Mouse (Mus musculus): Measurements from ENCODE around the gene Afp. TPM values are rescaled to one million over a fixed set of nuclear protein-coding genes. Genes with fewer than 3 reads are reported as not detected.

The Afp gene
- polyA plus RNA-seq (2014; fragmentation: Illumina TruSeq; extraction: RNeasy Lipid Tissue Mini Kit (QIAGEN cat#74804); ENCODE audit: low read depth, low replicate concordance), result not detected

GRCm38 (mm10) chr5:90490518-90490917, at the start of gene Afp:
Afp (plus strand) TSS chr5:90490737.

GRCm38 (mm10) chr5:90460619-90461018, 29.9 kb upstream of the Afp start, which contains the start of gene Alb:
Alb (plus strand) TSS chr5:90460897.

GRCm38 (mm10) chr5:90518356-90519100, 28.0 kb downstream of the Afp start, which contains the start of gene Afm:
Afm (plus strand) TSS chr5:90518932.

Other genes starting within 250 kb of the Afp start
- 254 TPM for gene Ankrd17, start 124.2 kb upstream of the Afp start, polyA plus RNA-seq (2014; fragmentation: Illumina TruSeq; extraction: RNeasy Lipid Tissue Mini Kit (QIAGEN cat#74804); ENCODE audit: low read depth, low replicate concordance)
- 6.2 TPM for gene Gm9958, start 123.5 kb upstream of the Afp start, polyA plus RNA-seq (2014; fragmentation: Illumina TruSeq; extraction: RNeasy Lipid Tissue Mini Kit (QIAGEN cat#74804); ENCODE audit: low read depth, low replicate concordance)
- gene Alb, start 29.8 kb upstream of the Afp start, polyA plus RNA-seq (2014; fragmentation: Illumina TruSeq; extraction: RNeasy Lipid Tissue Mini Kit (QIAGEN cat#74804); ENCODE audit: low read depth, low replicate concordance), result 1.1 TPM
- not detected for gene Afm, start 28.2 kb downstream of the Afp start, polyA plus RNA-seq (2014; fragmentation: Illumina TruSeq; extraction: RNeasy Lipid Tissue Mini Kit (QIAGEN cat#74804); ENCODE audit: low read depth, low replicate concordance)
- not detected for gene 5830473C10Rik, start 70.4 kb downstream of the Afp start, polyA plus RNA-seq (2014; fragmentation: Illumina TruSeq; extraction: RNeasy Lipid Tissue Mini Kit (QIAGEN cat#74804); ENCODE audit: low read depth, low replicate concordance)
- gene Rassf6, start 149.9 kb downstream of the Afp start, polyA plus RNA-seq (2014; fragmentation: Illumina TruSeq; extraction: RNeasy Lipid Tissue Mini Kit (QIAGEN cat#74804); ENCODE audit: low read depth, low replicate concordance), result 2.9 TPM